Mouse (Mus musculus): ENCODE measurements around the gene Gsdmc3.
"Not testable (repeated sequence)": the region's sequence is repeated elsewhere in the genome, so short reads cannot be mapped to it uniquely, and the experiment has no call there.

DNA sequence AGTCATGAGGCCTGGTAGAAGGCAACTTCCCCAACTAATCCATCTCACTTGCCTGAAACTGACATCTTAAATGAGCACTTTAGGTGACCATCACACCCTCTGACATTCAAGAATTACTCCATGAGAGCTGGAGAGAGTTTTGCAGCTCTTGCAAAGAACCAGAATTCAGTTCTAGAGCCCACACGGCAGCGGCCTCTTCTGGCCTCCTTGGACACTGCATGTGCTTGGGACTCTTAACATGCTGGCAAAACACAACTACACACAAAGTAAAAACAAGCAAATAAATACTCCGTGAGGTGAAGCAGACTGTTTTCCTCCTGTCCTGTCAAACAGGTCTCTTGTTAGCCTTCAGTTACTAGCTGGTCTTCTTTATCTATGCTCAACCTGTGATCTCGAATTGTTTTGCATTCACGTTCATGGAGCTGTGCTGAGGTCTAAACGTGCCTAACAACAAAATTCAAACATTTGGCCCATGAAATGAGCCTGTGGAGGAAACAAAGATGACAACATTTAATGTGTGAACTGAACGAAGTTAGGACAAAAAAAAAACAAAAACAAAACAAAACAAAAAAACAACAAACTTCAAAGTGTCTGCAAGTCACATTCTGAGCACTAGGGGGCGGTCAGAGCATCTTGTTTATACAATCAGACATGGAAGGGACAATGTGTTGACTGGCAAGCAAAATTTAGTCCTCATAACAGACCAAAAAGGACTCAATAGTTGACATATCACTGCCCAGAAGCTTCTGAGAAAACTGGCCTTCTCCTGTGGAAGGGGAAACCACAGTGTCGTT lies 17.4 kb upstream of the Gsdmc3 start:
- TF ChIP-seq CTCF (IDR thresholded peaks at IDR 0.05) = peak; percentile 79
- not testable (repeated sequence) for TF ChIP-seq EP300 (IDR thresholded peaks at IDR 0.05)
